Mouse (Mus musculus): ENCODE data around the gene Fam210b. TPM values are rescaled to one million over a fixed set of nuclear protein-coding genes. Genes with fewer than 3 reads are reported as not detected.
"Not testable (repeated sequence)": the region's sequence is repeated elsewhere in the genome, so short reads cannot be mapped to it uniquely, and the experiment has no call there.

The Fam210b gene
- 128 and 138 TPM in 2 replicates for polyA plus RNA-seq (2016; fragmentation: Nextera tagmentation; extraction: Ambion mirVana)

- peak; percentile 77 for ATAC-seq
- H3K27ac ChIP-seq = peak within 1 kb of the TSS; percentile 97
- H3K27me3 ChIP-seq (replicated peaks) = peaks cover 8% of the 10 kb centered on the region; the same call in 1 of the 2 replicates
- H3K9ac ChIP-seq = peak within 1 kb of the TSS; percentile 99
- H3K36me3 ChIP-seq = peaks cover 24% of the 10 kb centered on the region
- WGBS (ENCODE audit: insufficient replicate concordance) = under 1% methylated on average over 35 of the region's 35 CpGs
- H3K9me3 ChIP-seq (replicated peaks) = no peaks in the 10 kb centered on the region
- H3K4me2 ChIP-seq = peak within 1 kb of the TSS; percentile 75
- peaks cover 54% of the 10 kb centered on the region for H3K4me1 ChIP-seq
- peak within 1 kb of the TSS; percentile 98 for H3K4me3 ChIP-seq
Measured at GRCm38 (mm10) chr2:172345258-172345738, at the start of gene Fam210b. TSS of gene Fam210b (plus strand) at chr2:172345565.

DNA sequence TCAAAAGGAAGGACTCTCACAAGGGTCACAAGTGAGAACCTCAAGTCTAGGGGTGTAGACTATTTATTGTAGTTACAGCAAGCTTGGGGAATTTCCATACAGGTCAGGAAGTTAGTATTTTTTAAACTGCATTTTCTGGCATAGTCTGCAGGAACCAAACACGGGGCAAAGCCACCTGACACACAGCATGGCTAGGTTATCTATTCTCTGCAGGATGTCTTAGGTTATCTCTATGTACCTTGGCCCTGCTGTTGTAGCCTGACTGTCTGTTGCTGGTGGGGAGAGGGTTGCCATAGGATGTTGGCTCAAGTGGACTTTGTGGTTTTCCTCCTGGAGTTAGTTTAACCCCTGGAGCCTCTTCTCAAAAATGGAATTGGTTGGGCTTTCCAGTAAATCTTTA is 47.3 kb upstream of the Fam210b start:
- peak; percentile 93 for ATAC-seq
- WGBS (ENCODE audit: insufficient replicate concordance) = 9% methylated on average over 1 of the region's 1 CpGs
- H3K9ac ChIP-seq = peak overlapping the region; percentile 60

DNA sequence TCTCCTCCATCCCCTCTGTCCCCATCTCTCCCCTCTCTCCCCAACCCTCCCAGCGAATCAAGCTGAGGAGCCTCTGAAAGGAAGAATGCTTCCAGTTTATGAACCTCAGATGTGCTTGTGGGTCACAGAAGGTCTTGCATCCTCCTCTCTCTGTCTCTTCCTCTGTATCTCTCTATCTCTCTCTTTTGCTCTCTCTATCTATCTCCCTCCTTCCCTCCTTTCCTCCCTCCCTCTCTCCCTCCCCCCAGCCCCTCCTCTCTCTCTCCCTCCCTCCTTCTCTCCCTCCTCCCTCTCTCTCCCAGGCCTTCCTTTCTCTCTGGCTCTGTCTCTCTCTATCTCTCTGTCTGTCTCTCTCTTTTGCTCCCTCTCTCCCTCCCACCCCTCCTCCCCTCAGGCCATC is 46.8 kb upstream of the Fam210b start:
- peak overlapping the region; percentile 58 for H3K4me2 ChIP-seq
- 29% methylated on average over 1 of the region's 1 CpGs for WGBS (ENCODE audit: insufficient replicate concordance)
- H3K4me1 ChIP-seq = peaks cover 47% of the 10 kb centered on the region
- H3K27me3 ChIP-seq (replicated peaks) = no peaks in the 10 kb centered on the region
- ATAC-seq = peak; percentile 70
- peak overlapping the region; percentile 60 for H3K9ac ChIP-seq
- H3K27ac ChIP-seq = peak overlapping the region; percentile 88
- H3K36me3 ChIP-seq = no peaks in the 10 kb centered on the region
- H3K4me3 ChIP-seq = no peak overlapping the region
- no peaks in the 10 kb centered on the region for H3K9me3 ChIP-seq (replicated peaks)

More for the DNA sequence above, 47.3 kb upstream of the Fam210b start:
- peak overlapping the region; percentile 88 for H3K27ac ChIP-seq
- H3K4me3 ChIP-seq = no peak overlapping the region
- H3K36me3 ChIP-seq = no peaks in the 10 kb centered on the region
- H3K4me1 ChIP-seq = peaks cover 47% of the 10 kb centered on the region
- peaks cover under 1% of the 10 kb centered on the region; the same call in 1 of the 2 replicates for H3K27me3 ChIP-seq (replicated peaks)
- no peaks in the 10 kb centered on the region for H3K9me3 ChIP-seq (replicated peaks)
- H3K4me2 ChIP-seq = peak overlapping the region; percentile 58

DNA sequence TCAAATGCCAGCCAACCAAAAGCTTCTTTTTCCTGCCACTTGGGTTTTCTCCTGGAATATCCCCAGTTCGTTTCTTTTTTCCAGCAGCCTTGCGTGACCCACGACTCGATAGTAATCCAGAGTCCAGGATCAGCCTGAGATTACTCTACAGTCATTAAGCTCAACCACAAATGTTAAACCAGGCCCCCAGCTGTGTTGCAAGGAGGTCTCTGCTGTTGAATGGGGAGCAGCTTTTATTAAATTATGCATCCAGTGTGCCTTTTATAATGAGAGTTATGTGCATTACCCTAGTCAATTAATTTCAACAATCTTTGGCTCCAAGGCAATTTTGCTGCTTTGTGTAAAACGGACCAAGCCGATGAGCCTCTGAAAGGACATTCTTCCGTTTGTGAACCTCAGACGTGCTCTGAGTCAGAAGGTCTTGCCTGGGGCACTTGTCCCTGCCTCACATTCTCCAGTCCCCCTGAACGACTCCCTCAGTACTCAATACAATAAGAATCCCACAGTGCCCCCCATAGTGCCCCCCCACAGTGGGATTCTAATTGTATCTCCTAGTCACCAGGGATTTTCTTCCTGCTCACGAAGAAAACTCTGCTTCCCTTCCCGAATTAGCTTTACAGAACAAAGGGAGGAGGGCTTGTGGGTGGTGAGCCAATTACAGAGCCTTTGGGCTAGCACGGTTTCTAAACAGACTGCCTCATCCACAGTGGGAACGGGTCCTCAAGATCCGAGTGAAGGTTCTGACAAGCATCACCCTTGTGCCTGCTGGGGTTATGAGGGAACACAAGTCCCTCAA is 46.0 kb upstream of the Fam210b start:
- peak overlapping the region; percentile 88 for H3K27ac ChIP-seq
- H3K4me2 ChIP-seq = peak overlapping the region; percentile 58
- WGBS (ENCODE audit: insufficient replicate concordance) = 33% methylated on average over 14 of the region's 14 CpGs
- H3K9ac ChIP-seq = peak overlapping the region; percentile 60
- H3K4me3 ChIP-seq = no peak overlapping the region
- H3K27me3 ChIP-seq (replicated peaks) = no peaks in the 10 kb centered on the region
- ATAC-seq = no peak
- no peaks in the 10 kb centered on the region for H3K9me3 ChIP-seq (replicated peaks)
- no peaks in the 10 kb centered on the region for H3K36me3 ChIP-seq
- peaks cover 42% of the 10 kb centered on the region for H3K4me1 ChIP-seq

- H3K4me2 ChIP-seq = no peak overlapping the region
- H3K27me3 ChIP-seq (replicated peaks) = no peaks in the 10 kb centered on the region
- no peak overlapping the region for H3K27ac ChIP-seq
- no peak overlapping the region for H3K9ac ChIP-seq
- WGBS (ENCODE audit: insufficient replicate concordance) = 73% methylated on average over 5 of the region's 5 CpGs
- peaks cover 39% of the 10 kb centered on the region for H3K4me1 ChIP-seq
- no peak for ATAC-seq
- H3K4me3 ChIP-seq = no peak overlapping the region
- H3K36me3 ChIP-seq = no peaks in the 10 kb centered on the region
- H3K9me3 ChIP-seq (replicated peaks) = no peaks in the 10 kb centered on the region
Measured at GRCm38 (mm10) chr2:172302396-172302795, 43.0 kb upstream of the Fam210b start.

DNA sequence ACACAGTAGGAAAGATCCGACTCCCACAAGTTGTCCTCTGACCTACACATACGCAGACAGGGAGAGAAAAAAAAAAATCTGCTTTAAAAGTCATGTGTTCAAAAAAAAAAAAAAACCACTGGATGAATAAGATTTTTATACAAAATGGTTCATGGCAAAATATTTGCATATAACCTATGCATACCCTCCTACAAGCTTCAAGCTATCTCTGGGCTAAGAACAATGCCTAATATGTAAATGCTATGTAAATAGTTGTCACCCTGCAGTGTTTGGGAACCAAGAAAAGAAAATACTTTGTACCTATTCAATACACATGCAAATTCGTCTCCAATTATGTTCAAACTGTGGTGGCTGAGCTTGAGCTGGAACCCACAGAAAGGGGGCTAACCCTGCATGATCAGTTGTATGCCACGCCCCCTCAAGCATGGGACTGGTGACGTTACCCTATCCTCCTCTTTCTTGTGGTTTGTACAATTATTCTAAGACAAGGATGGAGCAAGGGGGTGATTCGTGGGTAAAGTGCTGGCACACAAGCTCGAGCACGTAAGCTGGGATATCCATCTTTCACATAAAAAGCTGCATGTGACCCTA is 41.2 kb upstream of the Fam210b start:
- WGBS (ENCODE audit: insufficient replicate concordance) = 58% methylated on average over 8 of the region's 8 CpGs
- no peaks in the 10 kb centered on the region for H3K36me3 ChIP-seq
- peaks cover 21% of the 10 kb centered on the region for H3K4me1 ChIP-seq
- no peak overlapping the region for H3K9ac ChIP-seq
- H3K4me2 ChIP-seq = no peak overlapping the region
- H3K27me3 ChIP-seq (replicated peaks) = no peaks in the 10 kb centered on the region; the same call in 1 of the 2 replicates
- no peak for ATAC-seq
- H3K4me3 ChIP-seq = no peak overlapping the region
- H3K9me3 ChIP-seq (replicated peaks) = no peaks in the 10 kb centered on the region
- H3K27ac ChIP-seq = no peak overlapping the region

DNA sequence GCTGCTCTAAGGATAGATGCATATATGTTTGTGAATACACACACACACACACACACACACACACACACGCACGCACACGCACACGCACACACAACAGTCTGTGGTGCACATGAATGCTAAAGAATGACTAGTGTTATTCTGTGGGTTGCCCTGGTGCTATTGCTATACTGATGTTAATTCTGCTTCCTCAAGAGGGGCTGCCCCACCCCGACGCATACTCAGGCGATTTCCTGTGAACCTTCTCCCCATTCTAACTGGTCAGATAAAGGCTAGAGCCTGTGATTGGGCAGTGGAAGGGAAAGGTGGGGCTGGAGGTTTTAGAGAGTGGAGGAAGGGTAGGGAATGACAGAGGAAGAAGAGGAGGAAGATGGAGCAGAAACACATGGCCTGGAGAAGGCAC is 39.8 kb upstream of the Fam210b start:
- not testable (repeated sequence) for H3K4me3 ChIP-seq; H3K36me3 ChIP-seq; H3K4me1 ChIP-seq; H3K9ac ChIP-seq; H3K27ac ChIP-seq; H3K4me2 ChIP-seq; H3K9me3 ChIP-seq (replicated peaks); H3K27me3 ChIP-seq (replicated peaks)
- 0 out of 2 replicates have a peak, but pooled peaks have one; percentile 20 for ATAC-seq
- WGBS (ENCODE audit: insufficient replicate concordance) = 57% methylated on average over 7 of the region's 7 CpGs

- no peak for ATAC-seq
- 56% methylated on average over 4 of the region's 4 CpGs for whole genome bisulfite sequencing (ENCODE audit: insufficient replicate concordance)
Measured at GRCm38 (mm10) chr2:172306544-172306943, 38.8 kb upstream of the Fam210b start.

GRCm38 (mm10) chr2:172311731-172312130 is 33.6 kb upstream of the Fam210b start:
- Histone ChIP-seq H3K4me3 (no peak overlapping the region), H3K27me3 (replicated peaks) (peaks cover 11% of the 10 kb centered on the region; the same call in 1 of the 2 replicates), H3K9ac (no peak overlapping the region), H3K4me1 (no peaks in the 10 kb centered on the region), H3K4me2 (no peak overlapping the region), H3K9me3 (replicated peaks) (peaks cover 4% of the 10 kb centered on the region; the same call in 1 of the 2 replicates), H3K27ac (no peak overlapping the region), H3K36me3 (no peaks in the 10 kb centered on the region)
- 83% methylated on average over 9 of the region's 9 CpGs for WGBS (ENCODE audit: insufficient replicate concordance)
- ATAC-seq = no peak

More at GRCm38 (mm10) chr2:172306544-172306943, 38.8 kb upstream of the Fam210b start:
- Histone ChIP-seq H3K27ac (no peak overlapping the region), H3K4me1 (peaks cover 8% of the 10 kb centered on the region; the same call in 1 of the 2 replicates), H3K9me3 (replicated peaks) (no peaks in the 10 kb centered on the region), H3K27me3 (replicated peaks) (peaks cover 11% of the 10 kb centered on the region; the same call in 1 of the 2 replicates), H3K9ac (no peak overlapping the region), H3K4me3 (no peak overlapping the region), H3K36me3 (no peaks in the 10 kb centered on the region), H3K4me2 (no peak overlapping the region)

GRCm38 (mm10) chr2:172320878-172321277 is 24.5 kb upstream of the Fam210b start:
- Histone ChIP-seq H3K4me2 (no peak overlapping the region), H3K4me3 (no peak overlapping the region), H3K9ac (no peak overlapping the region), H3K27ac (no peak overlapping the region), H3K36me3 (no peaks in the 10 kb centered on the region), H3K27me3 (replicated peaks) (peaks cover 10% of the 10 kb centered on the region; the same call in 1 of the 2 replicates), H3K9me3 (replicated peaks) (no peaks in the 10 kb centered on the region), H3K4me1 (no peaks in the 10 kb centered on the region)
- WGBS (ENCODE audit: insufficient replicate concordance) = 16% methylated on average over 9 of the region's 9 CpGs
- ATAC-seq = no peak

DNA sequence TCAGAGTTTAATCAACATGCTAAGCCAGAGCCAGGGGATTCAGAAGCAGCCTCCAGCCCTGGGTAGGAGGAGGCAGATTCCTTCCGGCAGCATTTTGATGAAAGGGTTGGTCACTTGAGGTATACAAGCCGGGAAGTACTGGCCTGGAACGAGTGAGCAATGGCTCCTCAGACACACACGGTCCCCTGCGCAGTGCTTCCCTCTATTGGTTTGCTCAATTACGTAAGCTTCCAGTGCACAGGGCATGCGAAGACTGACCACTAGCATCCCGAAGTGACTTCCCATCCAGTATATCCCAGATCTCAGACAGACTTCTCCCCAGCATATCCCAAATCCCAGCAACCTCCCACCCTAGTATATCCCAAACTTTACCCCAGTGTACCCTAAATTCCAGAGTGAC is 17.1 kb upstream of the Fam210b start:
- Histone ChIP-seq H3K36me3 (no peaks in the 10 kb centered on the region), H3K27ac (no peak overlapping the region), H3K9ac (no peak overlapping the region), H3K4me3 (no peak overlapping the region), H3K4me1 (peaks cover 3% of the 10 kb centered on the region; the same call in 1 of the 2 replicates), H3K9me3 (replicated peaks) (no peaks in the 10 kb centered on the region), H3K27me3 (replicated peaks) (peaks cover 50% of the 10 kb centered on the region), H3K4me2 (no peak overlapping the region)
- WGBS (ENCODE audit: insufficient replicate concordance) = 45% methylated on average over 8 of the region's 8 CpGs
- no peak for ATAC-seq

GRCm38 (mm10) chr2:172329179-172329578 is 16.2 kb upstream of the Fam210b start:
- Histone ChIP-seq H3K4me3 (no peak overlapping the region), H3K9me3 (replicated peaks) (no peaks in the 10 kb centered on the region), H3K27ac (no peak overlapping the region), H3K9ac (no peak overlapping the region), H3K4me2 (no peak overlapping the region), H3K27me3 (replicated peaks) (peaks cover 46% of the 10 kb centered on the region), H3K36me3 (no peaks in the 10 kb centered on the region), H3K4me1 (peaks cover 3% of the 10 kb centered on the region; the same call in 1 of the 2 replicates)
- WGBS (ENCODE audit: insufficient replicate concordance) = 7% methylated on average over 13 of the region's 13 CpGs
- peak; percentile 82 for ATAC-seq
